Mouse (Mus musculus) E14TG2a.4 (cell line): ENCODE measurements around the gene Aldh3b3.

ENCODE experiments used
- CTCF ChIP-seq: conservative IDR thresholded peaks from 2 replicates; pipeline ENCODE4 v1.5.1; 2014; ENCODE audit warnings: low read length
- NANOG ChIP-seq: IDR thresholded peaks from 2 replicates; pipeline ENCODE4 v1.6.1; 2014; ENCODE audit warnings: borderline replicate concordance, low read length, mixed read lengths

GRCm38 (mm10) chr19:3928779-3929178 lies 29.7 kb upstream of the Aldh3b3 start:
- TF ChIP-seq CTCF (no peak), NANOG (no peak)
